Mouse (Mus musculus): ENCODE measurements at regions not wholly inside any gene's neighbourhood (a gene's known extent, or its start where the extent isn't known, plus 50 kb on each side); places are given as distances from the start of the nearest gene placed in this dataset.

DNA sequence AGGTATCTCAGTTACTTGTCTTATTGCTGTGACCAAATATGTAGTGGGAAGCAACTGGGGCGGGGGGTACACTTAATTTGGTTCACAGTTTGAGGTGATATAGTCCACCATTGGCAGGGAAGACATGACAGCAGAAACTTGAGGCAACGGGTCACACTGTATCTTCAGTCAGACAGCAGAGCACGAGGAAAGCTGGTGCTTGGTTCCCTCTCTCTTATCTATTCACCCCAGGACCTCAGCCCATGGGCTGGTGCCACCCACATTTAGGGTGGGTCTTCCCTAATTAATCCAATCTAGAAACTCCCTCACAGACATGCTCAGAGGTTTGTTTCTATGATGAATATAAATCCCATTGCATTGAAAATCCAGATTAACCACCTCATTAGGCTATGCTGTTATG, 56.5 kb downstream of the Otud1 start:
- no peak for DNase-seq

DNA sequence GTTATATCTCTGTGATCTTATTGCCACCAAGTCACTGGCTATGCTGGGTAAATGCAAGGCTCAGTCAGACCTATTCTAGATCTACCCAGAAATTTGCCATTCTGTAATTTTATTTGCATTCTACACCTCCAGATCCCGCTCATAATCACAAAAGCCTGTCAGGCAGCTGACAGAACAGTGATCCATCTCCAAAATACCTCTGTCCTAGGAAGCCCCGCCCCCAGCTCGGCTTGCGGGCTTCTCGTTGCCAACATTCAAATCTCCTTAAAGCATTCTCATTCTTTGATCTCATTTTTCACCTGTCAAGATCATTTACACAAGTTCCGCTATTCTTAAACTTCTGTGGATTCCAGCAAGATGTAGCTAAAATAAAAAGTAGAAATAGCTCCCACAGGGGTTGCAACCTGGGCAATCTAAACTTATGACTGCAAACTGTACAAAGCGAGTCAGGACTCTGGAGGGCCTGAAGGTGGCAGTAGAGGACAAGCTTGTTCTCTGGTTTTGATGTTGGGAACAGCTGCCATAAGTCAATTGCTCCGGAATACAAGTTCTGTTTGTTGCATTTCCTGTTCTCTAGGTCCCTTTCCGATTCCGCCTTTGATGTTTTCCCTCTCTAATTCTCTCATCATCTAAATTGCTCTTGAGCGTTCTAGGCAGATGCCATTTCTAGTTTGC, 58.1 kb downstream of the Otud1 start:
- DNase-seq: peak; percentile 80

DNA sequence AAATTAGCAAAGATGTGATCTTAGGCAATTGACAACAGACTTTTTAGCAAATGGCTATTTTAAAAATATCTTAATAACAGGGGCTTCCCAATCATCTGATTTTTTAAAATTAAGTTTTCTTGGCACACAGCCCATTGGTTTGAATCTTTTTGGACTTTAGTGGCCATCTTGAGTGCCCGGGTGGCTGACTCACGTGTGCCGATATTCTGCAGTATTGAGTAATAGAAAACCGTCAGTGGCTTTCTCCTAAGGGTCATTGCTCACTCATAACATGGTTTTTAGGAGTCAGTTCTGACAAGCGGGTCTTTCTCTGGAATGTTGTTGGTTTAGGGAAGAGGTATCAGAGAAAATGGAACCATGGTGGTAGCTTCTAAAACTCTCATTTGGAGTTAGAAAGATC, 58.8 kb downstream of the Otud1 start:
- no peak for DNase-seq

GRCm38 (mm10) chr2:19726085-19726484, 68.5 kb downstream of the Otud1 start:
- DNase-seq: no peak

DNA sequence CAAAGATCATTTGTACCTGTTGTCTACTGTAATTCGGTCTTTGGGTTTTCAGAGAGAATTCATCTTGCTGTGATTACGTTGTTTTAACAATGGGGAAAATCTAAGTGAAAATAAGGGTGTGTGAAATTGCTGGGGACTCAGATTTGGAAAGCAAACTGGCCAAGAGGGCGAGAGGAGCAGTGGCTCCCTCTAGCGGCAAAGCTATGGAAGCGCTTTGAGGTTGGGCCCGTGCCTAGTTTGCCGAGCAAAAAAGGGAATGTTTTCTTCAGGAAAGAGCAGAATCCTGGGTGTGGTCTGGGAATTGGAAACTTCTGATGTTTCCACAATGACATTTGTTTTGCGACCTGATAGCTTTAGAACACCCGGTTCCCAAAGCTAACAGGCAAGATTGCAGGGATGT, 69.4 kb downstream of the Otud1 start:
- DNase-seq: peak; percentile 77

DNA sequence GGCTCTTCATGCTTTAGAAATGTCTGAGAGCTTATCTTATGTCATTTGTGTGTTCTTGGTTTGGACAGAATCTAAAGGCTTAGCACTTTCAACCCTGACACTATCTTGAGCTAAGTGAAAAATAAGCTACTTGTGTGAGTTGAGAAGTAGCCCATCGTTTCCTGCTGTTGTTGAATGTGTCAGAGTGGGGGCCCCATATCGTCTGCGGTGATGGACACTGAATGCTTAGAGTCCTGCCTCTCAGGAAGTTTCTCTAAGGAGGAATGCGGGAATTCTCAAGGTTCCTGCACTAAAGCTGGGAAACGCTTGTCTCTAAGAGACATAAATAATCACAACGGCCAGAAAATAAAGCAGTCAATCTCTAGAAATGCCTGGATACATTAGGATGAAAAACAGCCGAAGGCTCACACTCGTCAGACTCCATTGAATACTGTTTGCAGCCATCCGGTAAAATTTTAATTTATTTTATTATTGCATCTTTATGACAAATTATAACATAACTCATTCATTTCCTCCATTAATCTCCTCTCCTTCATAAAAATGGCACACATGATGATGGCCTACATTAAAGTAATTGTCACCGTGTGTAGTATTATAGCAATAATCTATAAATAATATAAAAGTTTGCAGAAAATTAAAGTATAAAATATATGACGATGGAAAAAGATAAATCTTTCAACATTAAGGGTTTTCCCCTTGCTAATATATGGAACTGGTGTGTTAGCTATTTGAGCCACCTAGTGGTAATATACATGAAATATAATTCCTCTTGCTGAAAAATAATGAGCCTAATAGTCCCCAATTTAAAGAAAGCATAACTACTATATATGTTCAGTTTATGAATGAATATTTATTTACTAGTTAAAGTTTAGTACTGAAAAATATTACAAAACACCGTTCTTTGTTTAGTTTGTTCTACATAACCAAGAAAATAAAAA, 75.6 kb downstream of the Otud1 start:
- DNase-seq: no peak

DNA sequence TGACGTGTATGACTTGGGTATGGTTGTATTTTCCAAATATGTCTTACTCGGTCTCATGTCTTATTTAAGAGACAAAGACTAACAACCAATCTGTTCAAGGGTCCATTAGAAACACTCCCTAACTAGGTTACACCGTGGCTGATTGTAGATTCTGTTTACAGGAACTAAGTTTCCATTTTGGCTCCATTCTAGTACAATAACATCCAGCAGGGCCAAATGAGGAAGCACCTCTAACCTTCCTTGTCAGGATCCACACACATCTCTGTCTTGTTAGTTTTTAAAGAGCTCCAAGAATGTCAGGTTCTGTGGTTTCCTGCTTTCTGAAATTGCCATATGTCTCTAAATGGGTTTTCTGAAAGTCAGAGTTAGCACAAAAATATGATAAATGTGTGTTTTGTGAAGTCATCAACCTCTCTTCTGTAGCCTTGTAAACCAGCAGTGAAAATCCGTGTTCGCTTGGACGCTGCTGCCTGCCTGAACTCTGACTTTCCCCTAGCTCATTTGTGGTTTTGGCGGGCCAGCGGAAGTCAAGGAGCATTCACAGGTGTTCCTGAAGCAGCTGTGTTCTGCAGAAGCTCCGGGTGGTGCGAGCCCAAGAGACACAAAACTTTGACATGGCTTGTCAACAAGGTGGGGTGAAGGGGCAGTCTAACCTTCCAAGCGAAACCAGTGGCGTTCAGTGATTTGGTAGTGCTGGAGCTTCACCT, 76.8 kb downstream of the Otud1 start:
- no peak for DNase-seq

DNA sequence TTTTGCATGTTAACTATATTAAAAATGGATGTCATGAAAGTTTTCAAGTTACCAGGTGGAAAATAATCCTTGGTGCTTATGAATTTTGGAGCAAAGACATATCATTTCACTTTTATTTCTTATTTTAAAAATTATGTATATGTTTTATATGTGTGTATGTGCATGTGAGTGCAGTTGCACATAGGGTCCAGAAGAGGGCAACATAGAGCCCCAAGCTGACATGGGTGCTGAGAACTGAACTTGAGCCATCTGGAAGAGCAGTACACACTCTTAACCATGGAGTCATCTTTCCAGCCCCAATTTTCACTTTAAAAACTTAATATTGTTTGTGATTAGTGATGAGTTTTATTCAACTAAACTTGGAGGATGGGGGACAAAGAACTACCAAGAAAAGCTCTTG, 84.0 kb downstream of the Otud1 start:
- no peak for DNase-seq

DNA sequence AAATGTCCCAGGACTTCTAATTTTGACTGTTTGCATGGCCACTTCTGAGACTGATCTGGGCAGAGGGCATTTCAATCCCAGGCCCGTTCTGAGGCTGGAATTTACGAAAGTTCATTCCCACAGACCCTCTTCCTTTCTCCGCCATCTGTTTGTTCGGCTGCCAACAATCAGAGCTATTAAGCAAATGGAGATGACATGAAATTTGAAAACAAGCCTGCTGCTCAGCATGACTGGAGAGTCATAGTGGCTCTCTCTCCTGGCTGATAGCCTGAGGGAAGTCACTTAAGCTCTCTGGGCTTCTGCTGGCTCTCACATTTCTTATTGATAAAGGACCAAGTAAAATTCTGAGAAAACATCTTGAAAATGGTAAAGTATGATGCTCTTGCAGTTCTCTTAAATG, 85.9 kb downstream of the Otud1 start:
- no peak for DNase-seq

- DNase-seq: no peak
Measured at GRCm38 (mm10) chr2:19744986-19745660, 87.6 kb downstream of the Otud1 start.

- DNase-seq: no peak
Measured at GRCm38 (mm10) chr2:19752753-19753152, 95.2 kb downstream of the Otud1 start.

DNA sequence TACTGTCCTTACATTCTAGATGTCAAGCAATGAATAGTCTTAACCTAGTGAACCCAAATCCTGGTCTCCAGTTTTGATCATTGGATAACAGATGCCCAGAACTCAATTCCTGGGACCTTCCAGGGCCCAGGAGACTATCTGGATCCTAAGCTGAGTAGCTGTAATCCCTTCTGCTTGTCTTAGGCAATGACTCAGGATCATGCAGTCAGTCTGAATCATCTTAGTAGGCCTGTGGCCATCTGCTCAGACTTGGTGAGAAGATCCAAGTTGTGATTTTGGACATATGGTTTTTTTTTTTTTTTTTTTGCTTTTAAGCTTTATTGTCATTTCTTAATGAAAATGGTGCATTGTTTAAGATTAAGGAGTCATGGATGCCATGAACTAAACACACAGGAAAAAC, 95.9 kb downstream of the Otud1 start:
- DNase-seq: no peak

DNA sequence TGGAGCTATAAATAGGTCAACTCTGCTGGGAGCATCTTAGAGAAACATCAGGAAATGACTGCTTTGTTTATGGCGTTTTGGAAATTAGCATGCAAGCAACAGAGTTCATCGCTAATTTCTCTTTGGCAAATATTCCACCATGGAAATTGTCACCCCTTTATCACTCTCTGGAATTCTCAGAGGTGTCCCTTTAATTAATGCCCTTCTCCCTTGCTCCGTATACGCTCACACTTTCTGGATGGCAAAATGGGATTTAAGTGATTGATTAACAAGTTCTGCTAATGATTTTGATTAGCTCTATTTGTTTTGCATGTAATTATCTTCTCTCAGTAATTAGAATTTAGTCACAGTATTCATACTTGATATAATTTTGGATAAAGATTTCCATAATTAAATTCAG, 100.4 kb downstream of the Otud1 start:
- DNase-seq: no peak

GRCm38 (mm10) chr2:19759169-19759568, 101.6 kb downstream of the Otud1 start:
- peak; percentile 6 for DNase-seq

DNA sequence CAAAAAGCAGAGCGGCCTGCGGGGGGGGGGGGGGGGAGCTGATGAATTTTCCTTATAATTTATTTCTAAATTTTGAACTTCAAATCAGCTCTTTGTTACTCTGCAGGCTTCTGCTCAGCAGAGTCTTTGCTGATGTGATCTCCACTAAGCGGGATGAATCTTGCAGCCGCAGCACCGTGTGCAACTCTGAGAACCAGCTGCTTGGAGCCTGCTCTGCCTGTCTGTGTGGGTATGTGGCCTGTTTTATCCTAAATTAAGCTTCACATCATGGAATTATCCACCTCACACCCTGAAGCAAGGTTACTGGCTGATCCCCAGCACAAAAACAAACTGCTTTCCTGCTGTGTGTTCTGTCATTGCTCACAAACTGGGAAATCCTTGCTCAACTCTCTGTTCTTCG, 102.0 kb downstream of the Otud1 start:
- no peak for DNase-seq

- no peak for DNase-seq
Measured at GRCm38 (mm10) chr2:19762996-19763395, 105.4 kb downstream of the Otud1 start.

DNA sequence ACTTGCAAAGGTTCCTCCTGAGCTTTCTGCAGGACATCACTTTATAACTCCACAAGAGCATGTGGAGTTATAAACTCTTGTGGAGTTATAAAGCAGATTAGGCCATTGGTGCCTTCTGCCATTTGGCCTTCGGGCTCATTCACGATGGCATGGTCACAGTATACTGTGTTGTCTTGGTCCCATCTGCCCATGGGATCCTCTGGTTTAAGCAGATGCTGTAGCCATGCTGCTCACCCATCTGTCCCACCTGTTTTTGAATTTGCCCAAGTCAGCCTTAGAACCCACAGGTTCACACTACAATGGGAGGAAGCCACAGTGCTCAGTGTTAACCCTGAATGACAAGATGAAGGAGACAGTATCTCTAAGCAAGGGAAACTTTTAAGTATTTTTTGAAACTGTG, 124.7 kb upstream of the Etl4 start:
- DNase-seq: no peak

DNA sequence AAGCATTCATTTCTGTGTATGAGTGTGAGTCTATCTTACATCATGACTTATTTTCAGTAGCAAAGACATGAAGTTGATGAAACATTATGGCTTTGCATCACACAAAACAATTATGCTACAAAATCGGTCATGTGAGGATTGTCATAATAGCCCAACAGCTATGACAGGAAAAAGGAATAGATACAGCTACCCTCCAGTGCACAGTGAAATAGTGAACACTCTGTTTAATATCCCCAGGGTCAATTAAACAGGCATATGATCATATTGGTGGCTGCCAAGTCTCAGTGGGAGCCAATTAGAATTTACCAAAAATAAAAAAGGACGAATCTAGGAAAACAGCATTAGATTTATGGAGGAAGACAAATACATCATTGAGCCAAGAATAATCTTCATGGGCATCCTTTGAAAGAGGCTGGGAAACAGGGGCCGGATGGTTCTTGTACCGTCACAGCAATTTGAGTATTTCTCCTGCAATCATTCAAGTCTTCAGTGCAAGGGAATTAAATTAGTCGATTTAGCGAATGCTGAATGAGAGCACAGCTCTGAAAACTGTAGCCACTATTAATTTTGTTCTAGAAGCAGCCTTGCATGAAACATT, 123.8 kb upstream of the Etl4 start:
- DNase-seq: no peak

GRCm38 (mm10) chr2:19792177-19792576, 117.4 kb upstream of the Etl4 start:
- no peak for DNase-seq

GRCm38 (mm10) chr2:19796790-19797189, 112.8 kb upstream of the Etl4 start:
- DNase-seq: no peak
